8 mouse cellular contexts compared by ENCODE assay signal in the genomic region with DNA sequence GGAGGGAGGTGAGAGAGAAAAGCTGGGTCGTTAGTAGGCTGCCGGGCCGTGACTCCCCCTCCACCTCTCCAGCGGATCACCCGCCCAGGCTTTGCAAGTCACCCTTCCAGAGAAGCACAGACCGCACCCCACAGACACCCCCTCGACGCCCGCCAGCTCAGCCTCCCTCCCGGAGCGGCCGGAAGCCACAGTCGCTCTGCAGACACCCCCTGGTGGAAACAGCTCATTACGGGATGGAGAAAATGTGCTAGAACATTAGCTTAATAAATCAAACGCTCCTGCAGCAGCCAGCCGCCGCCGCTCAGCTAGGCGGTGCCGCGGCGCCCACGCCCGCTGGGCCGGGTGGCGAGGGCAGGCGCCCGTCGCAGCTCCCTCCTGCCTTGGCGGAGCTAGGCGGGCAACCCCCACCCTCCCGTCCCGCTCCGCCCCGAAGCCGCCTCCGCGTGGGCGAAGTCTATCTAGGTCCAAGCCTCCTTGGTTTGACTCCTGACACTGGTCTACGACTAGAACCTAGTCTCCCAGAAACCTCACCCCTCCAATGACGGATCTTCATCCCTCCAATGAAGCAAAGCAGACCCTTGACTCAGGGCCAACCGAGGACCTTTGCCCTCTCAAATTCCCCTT. TPM values are rescaled to one million over a fixed set of nuclear protein-coding genes. Genes with fewer than 3 reads are reported as not detected.
DNase-seq lines count a peak whose midpoint lies in the region; ATAC-seq and TF ChIP-seq lines count a peak whose summit lies in the region.

No protein-coding gene starts in this region.

- peak; percentile 67 for DNase-seq in 3T3-L1 (ENCODE audit: low read depth, low spot score)
- peak; percentile 91 for DNase-seq in adrenal gland, postnatal 14 days
- DNase-seq in heart, adult 8-10 months (ENCODE audit: low spot score) = peak; percentile 61
- DNase-seq in kidney, adult 8-10 months = peak; percentile 63 to 76
- peak; percentile 80 for DNase-seq in limb, embryonic 14.5 days (ENCODE audit: low spot score)
- DNase-seq in spleen, postnatal 10 days (ENCODE audit: low spot score in 2 of 2) = peak; percentile 54 to 82

- no peaks in the 10 kb centered on the region for H3K36me3 ChIP-seq in embryonic facial prominence, embryonic 15.5 days
- no peaks in the 10 kb centered on the region for H3K36me3 ChIP-seq in limb, embryonic 14.5 days (ENCODE audit: control insufficient read depth, insufficient read depth, low read length)
- H3K36me3 ChIP-seq in midbrain, embryonic 16.5 days (ENCODE audit: control insufficient read depth, insufficient read depth, low read length) = no peaks in the 10 kb centered on the region

- ATAC-seq in embryonic facial prominence, embryonic 15.5 days (ENCODE audit: insufficient number of reproducible peaks, low FRiP score, low TSS enrichment, low read depth) = peak; percentile 86
- peak; percentile 78 for ATAC-seq in limb, embryonic 14.5 days (ENCODE audit: low FRiP score, low read depth)
- peak; percentile 72 for ATAC-seq in midbrain, embryonic 16.5 days

- peak overlapping the region; percentile 57 for H3K4me2 ChIP-seq in embryonic facial prominence, embryonic 15.5 days (replicated peaks)
- peak overlapping the region; percentile 77 for H3K4me2 ChIP-seq in limb, embryonic 14.5 days (replicated peaks; ENCODE audit: low read depth, low read length, severe bottlenecking)
- H3K4me2 ChIP-seq in midbrain, embryonic 16.5 days (ENCODE audit: low read length) = peak overlapping the region; percentile 81

- WGBS in embryonic facial prominence, embryonic 15.5 days = under 1% methylated on average over 42 of the region's 42 CpGs
- 5% methylated on average over 36 of the region's 42 CpGs for WGBS in limb, embryonic 14.5 days
- under 1% methylated on average over 41 of the region's 42 CpGs for WGBS in midbrain, embryonic 16.5 days

- H3K4me3 ChIP-seq in embryonic facial prominence, embryonic 15.5 days (replicated peaks) = peak overlapping the region; percentile 41
- peak overlapping the region; percentile 34 for H3K4me3 ChIP-seq in limb, embryonic 14.5 days (replicated peaks; ENCODE audit: low read length)
- H3K4me3 ChIP-seq in midbrain, embryonic 16.5 days (ENCODE audit: low read depth, low read length) = peak overlapping the region; percentile 43

- H3K4me1 ChIP-seq in embryonic facial prominence, embryonic 15.5 days = peaks cover 52% of the 10 kb centered on the region
- H3K4me1 ChIP-seq in limb, embryonic 14.5 days (ENCODE audit: control insufficient read depth, insufficient read depth, low read length) = peaks cover 43% of the 10 kb centered on the region
- peaks cover 12% of the 10 kb centered on the region for H3K4me1 ChIP-seq in midbrain, embryonic 16.5 days (ENCODE audit: control insufficient read depth, insufficient read depth, low read length)

- peak overlapping the region; percentile 86 for H3K27ac ChIP-seq in embryonic facial prominence, embryonic 15.5 days (replicated peaks)
- peak overlapping the region; percentile 71 for H3K27ac ChIP-seq in limb, embryonic 14.5 days (replicated peaks; ENCODE audit: low read depth, low read length)
- peak overlapping the region; percentile 64 for H3K27ac ChIP-seq in midbrain, embryonic 16.5 days (ENCODE audit: low read length)

- H3K27me3 ChIP-seq in embryonic facial prominence, embryonic 15.5 days = no peaks in the 10 kb centered on the region
- no peaks in the 10 kb centered on the region for H3K27me3 ChIP-seq in limb, embryonic 14.5 days (ENCODE audit: control insufficient read depth, insufficient read depth, low read length)
- H3K27me3 ChIP-seq in midbrain, embryonic 16.5 days (ENCODE audit: control insufficient read depth, insufficient read depth, low read depth, low read length) = peaks cover 2% of the 10 kb centered on the region; the same call in 1 of the 2 replicates

- no peaks in the 10 kb centered on the region for H3K9me3 ChIP-seq in embryonic facial prominence, embryonic 15.5 days (replicated peaks)
- no peaks in the 10 kb centered on the region for H3K9me3 ChIP-seq in limb, embryonic 14.5 days (ENCODE audit: control insufficient read depth, low read length)
- H3K9me3 ChIP-seq in midbrain, embryonic 16.5 days (replicated peaks; ENCODE audit: control insufficient read depth, low read length, poor library complexity, severe bottlenecking) = no peaks in the 10 kb centered on the region

- TF ChIP-seq POLR2A in limb, embryonic 14.5 days (IDR thresholded peaks at IDR 0.05; ENCODE audit: borderline replicate concordance, extremely low read depth, insufficient read depth, insufficient read length) = no peak

- H3K9ac ChIP-seq in embryonic facial prominence, embryonic 15.5 days = peak overlapping the region; percentile 21
- peak overlapping the region; percentile 54 for H3K9ac ChIP-seq in limb, embryonic 14.5 days (ENCODE audit: low read depth, low read length, severe bottlenecking)
- peak overlapping the region; percentile 69 for H3K9ac ChIP-seq in midbrain, embryonic 16.5 days (ENCODE audit: low read depth, low read length)

RNA-seq across cellular contexts. Expression of a gene that starts 23.1 kb away (rescaled TPM):
- 55.2 and 61.6 TPM in 2 replicates for total RNA-seq in adrenal gland, postnatal 14 days (2021)
- polyA plus RNA-seq in embryonic facial prominence, embryonic 15.5 days (2015; fragmentation: Nextera tagmentation; extraction: Ambion mirVana) = 3.0 and 4.1 TPM in 2 replicates
- 10 to 100 TPM; 26.2 to 44.3 (median 36.4) TPM for total RNA-seq in heart, adult 8-10 months (2022)
- 6.1 and 6.7 TPM in 2 replicates for polyA plus RNA-seq in limb, embryonic 14.5 days (2012; rRNA removed)
- polyA plus RNA-seq in limb, embryonic 14.5 days (2014; fragmentation: Nextera tagmentation; extraction: Ambion mirVana) = 3.7 and 4.3 TPM in 2 replicates
- 1.9 and 2.2 TPM in 2 replicates for polyA plus RNA-seq in midbrain, embryonic 16.5 days (2015; fragmentation: Nextera tagmentation; extraction: Ambion mirVana)

Comparison
In these comparisons a context has a peak if more than half of its experiments do, and no peak if none do; other contexts are left out.
1. Peak in every context shown above with its lines: DNase-seq, ATAC-seq, H3K4me3 ChIP-seq and H3K27ac ChIP-seq.